Mouse (Mus musculus) G1E (cell line): ENCODE results near the gene Mrpl22.

Experiments
- CTCF ChIP-seq: IDR thresholded peaks from 2 replicates; pipeline ENCODE4 v1.5.1; 2012; ENCODE audit warnings: low read depth, low read length, inconsistent platforms, mixed read lengths
- GATA2 ChIP-seq: IDR thresholded peaks from 2 replicates; pipeline ENCODE4 v1.6.1; 2012; ENCODE audit warnings: low read depth, low read length, inconsistent platforms, borderline replicate concordance
- TAL1 ChIP-seq: conservative IDR thresholded peaks from 2 replicates; pipeline ENCODE4 v1.6.1; 2012; ENCODE audit warnings: low read depth, low read length, inconsistent platforms, mixed read lengths

- TF ChIP-seq CTCF (no peak), GATA2 (no peak), TAL1 (no peak)
Measured at GRCm38 (mm10) chr11:58193860-58194520, 22.5 kb downstream of the Mrpl22 start.
